Mouse (Mus musculus) ZHBTc4 (cell line): ENCODE measurements around the gene 4931406C07Rik.
"Not testable (repeated sequence)": the region's sequence is repeated elsewhere in the genome, so short reads cannot be mapped to it uniquely, and the experiment has no call there.

Experiments used
- DNase-seq: peaks from one replicate; pipeline ENCODE4 v3.0.0-alpha.2; 2011; ENCODE audit warnings: low read depth, low spot score

Gene 4931406C07Rik

DNA sequence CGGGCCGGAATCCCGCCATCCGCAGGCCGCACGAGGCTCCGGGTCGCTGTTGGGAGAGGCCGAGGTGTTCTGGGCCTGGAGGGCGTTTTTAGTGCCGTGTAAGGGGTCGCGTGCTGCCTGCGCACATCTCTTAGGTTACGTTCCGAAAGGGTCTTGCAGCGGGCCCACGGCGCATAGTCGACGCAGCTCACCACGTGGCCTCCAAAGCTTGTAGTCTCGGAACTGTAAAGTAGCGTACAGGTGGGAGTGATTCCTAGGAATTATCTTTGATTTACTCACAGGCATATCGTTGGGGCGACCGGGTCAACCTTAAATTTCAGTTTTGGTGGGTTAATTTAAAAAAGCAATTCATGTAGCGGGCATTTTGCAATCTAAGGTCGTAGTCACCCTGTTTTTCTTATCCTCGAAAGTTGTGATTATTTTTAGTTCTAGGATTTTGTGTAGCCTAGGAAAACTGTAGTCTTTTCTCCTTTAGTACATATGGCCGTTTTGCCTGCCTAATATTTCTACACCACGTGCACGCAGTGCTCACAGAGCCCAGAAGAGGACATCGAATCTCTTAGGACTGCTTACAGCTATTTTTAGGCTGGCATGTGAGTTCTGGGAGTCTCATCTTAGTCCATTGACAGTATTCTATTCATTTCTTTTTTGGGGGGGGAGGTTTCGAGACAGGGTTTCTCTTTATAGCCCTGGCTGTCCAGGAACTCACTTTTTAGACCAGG is at the start of gene 4931406C07Rik:
Gene 4931406C07Rik (minus strand): TSS at position 51 of the 722 bp plus-strand sequence.
- DNase-seq: peak; percentile 34

DNA sequence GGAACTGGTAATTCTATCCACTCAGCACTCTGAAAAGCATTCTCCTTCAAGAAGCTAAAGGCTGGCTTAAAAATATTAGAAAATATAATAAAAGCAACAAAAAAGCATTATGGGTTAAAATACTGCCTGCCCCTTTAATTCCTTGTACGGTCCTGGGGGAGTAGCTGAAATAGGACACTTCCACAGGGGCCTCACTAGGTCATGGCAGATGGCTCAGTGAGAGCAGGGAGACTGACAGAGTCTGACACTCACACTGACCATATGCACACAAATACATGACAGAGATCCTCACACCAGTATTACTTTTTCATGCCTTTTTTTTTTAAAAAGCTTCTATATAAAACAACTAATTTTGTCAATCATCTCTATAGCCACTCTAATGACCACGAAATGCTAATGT is 43.7 kb upstream of the 4931406C07Rik start:
- DNase-seq: no peak

- no peak for DNase-seq
These were observed 31.5 kb upstream of the 4931406C07Rik start for GRCm38 (mm10) chr9:15337776-15338175.

- peak; percentile 57 for DNase-seq
These were observed 12.0 kb upstream of the 4931406C07Rik start for GRCm38 (mm10) chr9:15318170-15318742.

- peak; percentile 66 for DNase-seq
These were observed 11.2 kb upstream of the 4931406C07Rik start for GRCm38 (mm10) chr9:15317223-15318169.

- peak; percentile 29 for DNase-seq
These were observed 10.0 kb upstream of the 4931406C07Rik start for GRCm38 (mm10) chr9:15316296-15316695.

GRCm38 (mm10) chr9:15314619-15315018 is 8.4 kb upstream of the 4931406C07Rik start:
- DNase-seq: peak; percentile 10

DNA sequence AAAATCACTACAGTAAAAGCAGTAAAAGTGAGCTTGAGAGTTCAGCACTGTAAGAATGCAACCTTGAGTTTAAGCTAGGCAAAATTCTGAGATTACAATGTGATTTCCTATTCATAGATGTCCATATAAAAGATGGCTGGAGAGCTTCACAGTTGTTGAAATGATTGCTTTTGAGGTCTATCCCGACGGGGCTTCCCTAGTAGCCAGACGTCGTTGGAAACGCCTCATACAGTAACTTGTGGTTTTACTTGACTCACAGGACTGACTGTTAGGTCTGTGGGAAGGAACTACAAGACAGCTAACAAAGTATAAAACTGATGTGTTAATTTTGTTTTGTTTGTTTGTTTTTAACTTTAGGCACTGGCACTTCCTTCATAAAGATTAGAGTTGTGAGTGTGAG is 7.4 kb upstream of the 4931406C07Rik start:
- peak; percentile 42 for DNase-seq

- peak; percentile 46 for DNase-seq
These were observed 5.9 kb upstream of the 4931406C07Rik start for GRCm38 (mm10) chr9:15312054-15312735.

DNA sequence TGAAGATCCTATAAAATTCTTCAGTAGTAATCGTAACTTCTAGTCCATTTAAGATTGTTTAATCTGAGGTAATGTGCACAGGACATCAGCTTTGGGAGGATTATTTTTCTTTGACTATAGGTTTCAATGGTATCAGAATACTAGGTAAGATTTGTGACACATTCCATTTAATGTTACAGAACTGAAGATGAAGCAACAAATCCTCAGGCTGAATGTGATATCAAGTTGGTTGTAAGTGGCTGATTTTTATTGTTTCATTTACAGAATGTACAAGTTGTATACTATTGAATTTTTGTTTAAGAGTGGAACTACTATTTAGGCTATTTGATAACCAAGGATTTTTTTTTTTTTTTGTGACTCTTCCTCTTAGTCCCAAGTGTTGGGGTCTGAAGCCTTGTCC is 3.9 kb upstream of the 4931406C07Rik start:
- no peak for DNase-seq

GRCm38 (mm10) chr9:15309425-15309824 is 3.2 kb upstream of the 4931406C07Rik start:
- DNase-seq: peak; percentile 43

DNA sequence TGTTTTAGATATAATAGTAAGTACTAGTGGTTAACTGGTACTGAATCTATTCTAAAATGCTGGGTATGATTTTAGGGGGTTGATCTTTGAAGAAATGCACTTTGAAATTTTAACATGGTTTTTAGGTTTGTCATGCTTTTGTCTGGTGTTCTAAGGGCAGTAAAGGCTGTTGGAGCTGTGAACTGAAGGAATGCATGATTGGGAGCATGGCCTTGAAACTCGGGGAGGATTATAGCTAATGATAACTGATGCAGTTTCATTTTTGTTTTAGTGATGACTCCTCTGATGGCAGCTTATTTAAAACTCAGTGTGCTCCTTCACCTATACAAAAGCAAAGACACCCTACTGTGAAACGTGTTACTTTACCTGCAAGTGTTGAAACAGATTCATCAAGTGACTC is 2.0 kb upstream of the 4931406C07Rik start:
- DNase-seq: peak; percentile 19

DNA sequence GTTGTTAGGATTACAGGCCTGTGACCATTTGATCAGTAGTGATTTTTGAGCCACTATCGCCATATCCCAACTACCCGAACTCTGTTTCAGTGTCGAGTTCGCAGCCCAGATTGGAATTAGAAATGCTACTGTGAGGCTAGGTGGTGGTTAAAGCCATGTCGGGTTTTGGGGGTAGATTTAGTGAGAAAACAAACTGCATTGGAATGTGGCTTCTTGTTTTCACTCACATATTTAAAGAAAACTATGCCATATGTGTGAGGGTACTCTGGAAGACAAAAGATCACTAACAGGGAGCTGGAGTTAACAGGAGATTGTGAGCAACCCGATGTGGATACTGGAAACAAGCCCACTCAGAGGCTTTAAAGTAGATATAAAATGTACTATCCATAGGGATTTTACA is 1.0 kb upstream of the 4931406C07Rik start:
- peak; percentile 38 for DNase-seq

DNA sequence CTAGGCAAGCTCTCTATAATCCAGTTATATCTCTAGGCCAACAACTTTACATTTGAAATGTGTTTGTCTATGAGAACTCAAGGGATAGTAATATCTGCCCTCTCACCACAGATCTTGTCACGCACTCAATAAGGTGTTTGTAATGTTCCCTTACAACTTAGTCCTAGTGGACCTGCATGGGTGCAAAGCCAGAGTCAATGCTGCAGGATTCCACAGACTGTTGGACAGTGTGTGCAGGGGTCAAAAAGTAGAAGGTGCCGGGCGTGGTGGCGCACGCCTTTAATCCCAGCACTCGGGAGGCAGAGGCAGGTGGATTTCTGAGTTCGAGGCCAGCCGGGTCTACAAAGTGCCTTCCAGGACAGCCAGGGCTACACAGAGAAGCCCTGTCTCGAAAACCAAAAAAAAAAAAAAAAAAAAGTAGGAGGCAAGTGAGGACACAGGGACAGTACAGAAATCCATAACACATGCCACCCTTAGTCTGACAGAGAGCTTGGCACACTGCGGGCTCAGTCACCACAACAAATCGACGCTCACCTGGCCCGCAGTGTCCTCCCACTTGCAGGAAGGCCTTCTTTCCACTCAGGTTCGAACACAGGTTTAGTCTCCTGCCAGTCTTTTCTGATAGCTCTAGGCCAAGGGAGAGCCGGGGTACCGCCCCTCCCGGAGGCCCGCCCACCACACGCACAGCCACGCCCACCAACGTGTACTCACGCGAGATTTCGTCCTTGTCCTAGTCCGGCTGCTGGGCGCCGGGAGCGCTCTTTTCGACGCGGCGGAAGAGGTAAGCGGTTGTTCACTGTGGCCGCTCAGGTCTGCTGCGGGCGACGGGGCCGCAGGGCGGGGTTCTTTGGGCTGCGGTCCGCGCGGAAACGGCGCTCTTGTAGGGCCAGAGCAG is 498 bp downstream of the 4931406C07Rik start, which contains the start of gene Taf1d:
Gene Taf1d (plus strand): TSS at position 712 of the 895 bp plus-strand sequence.
- DNase-seq: peak; percentile 96

- DNase-seq: peak; percentile 70
These were observed 3.4 kb downstream of the 4931406C07Rik start for GRCm38 (mm10) chr9:15302881-15303280.

- not testable (repeated sequence) for DNase-seq
These were observed 4.2 kb downstream of the 4931406C07Rik start for GRCm38 (mm10) chr9:15302006-15302405.

DNA sequence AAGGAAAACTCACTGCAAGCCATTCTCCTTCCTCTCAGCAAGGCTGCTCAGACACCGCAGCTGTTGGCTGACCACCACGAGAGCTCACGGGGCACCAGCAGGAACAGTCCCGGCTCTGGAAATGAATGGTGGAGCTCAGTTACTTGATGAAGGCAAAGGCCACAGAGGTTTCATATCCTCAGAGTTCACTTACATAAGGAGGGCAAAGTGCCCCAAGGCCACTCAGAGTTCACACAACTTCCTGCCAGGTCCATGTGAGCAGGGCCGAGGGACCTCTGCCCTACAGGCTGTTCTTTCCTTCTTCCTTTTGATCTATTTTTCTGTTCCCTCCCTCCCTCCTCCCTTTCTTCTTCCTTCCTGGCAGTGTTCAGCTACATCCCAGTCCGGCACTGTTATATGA is 4.8 kb downstream of the 4931406C07Rik start:
- no peak for DNase-seq

- DNase-seq: no peak
These were observed 6.2 kb downstream of the 4931406C07Rik start for GRCm38 (mm10) chr9:15300056-15300455.

DNA sequence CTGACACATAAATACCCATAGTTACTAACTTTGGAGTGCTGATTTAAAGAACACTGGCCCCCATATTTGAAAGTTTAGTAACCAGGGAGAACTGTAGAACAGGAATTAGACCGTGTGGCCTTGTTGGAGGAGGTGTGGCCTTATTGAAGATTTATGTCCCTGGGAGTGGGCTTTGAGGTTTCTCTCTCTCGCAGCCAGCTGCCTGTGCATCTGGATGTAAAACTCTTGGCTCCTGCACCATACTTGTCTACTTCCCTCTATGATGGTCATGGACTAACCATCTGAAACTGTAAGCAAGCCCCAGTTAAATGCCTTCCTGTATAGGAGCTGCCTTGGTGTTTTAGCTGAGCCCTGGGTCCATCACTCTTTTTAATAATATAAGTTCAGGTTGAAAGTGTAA is 7.8 kb downstream of the 4931406C07Rik start:
- DNase-seq: no peak

DNA sequence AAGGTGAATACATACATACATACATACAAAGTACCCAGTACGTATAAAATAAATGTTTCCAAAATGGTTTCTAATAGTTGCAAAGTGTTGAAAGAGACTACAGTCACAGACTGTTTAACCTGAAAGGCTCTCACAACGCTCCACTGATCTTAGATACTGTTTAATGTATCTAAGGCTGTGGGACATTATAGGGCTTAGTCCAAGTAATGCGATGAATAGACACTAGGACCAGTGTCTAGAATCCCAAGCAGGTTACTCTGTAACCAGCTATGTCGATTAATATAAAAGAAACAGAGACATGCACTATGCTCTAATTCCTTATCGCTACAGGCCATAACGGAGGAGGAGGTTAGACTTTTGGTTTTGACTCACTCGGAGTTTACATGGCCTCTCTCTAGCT is 9.1 kb downstream of the 4931406C07Rik start:
- DNase-seq: no peak
